Mouse (Mus musculus): ENCODE measurements around the gene Fosl1.

DNA sequence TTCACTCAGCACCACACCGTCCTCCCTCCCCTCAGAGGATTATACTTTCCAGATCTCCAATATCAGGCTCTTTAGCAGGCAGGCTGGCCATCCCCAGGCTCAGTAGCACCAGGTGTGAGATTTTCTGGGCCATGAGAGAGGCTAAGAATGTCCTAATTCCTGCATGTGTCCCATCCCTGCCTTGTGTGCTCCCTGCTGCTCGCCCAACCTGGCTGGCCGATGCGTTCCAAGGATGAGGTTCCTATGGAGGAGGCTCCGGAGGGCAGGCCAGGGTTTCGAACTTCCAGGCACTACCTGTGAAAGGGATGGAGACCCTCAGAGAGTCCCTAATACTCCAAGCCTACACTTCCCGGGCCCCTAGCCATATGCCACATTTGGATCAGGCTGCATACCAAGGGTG lies 38.5 kb downstream of the Fosl1 start:
- TF ChIP-seq CTCF (IDR thresholded peaks at IDR 0.05; ENCODE audit: borderline replicate concordance, extremely low read depth, insufficient read depth, insufficient read length) (no peak), POLR2A (IDR thresholded peaks at IDR 0.05; ENCODE audit: borderline replicate concordance, extremely low read depth, insufficient read depth, insufficient read length, poor library complexity, severe bottlenecking) (no peak)

All from brain, embryonic 14.5 days (tissue).